Comparison of ENCODE assay signal across 12 mouse cellular contexts in the genomic region with DNA sequence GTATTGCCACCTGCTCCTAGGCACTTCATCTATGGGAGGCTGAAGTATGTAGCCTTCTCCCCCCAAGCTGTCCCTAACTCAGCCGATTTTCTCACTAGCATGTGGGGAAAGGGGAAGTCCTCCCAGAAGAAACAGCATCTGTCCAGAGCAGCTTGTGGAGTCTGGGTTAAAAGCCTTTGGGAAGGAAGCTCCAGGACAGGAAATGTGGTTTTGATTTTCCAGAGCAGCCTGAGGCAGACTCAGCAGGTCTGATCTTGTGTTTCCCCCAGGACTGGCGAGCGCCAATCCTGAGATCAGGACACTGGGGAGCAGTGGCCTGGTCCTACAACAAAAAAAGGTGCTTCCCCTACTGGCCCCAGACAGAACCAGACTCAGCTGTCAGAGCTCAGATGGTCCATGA. TPM values are rescaled to one million over a fixed set of nuclear protein-coding genes. Genes with fewer than 3 reads are reported as not detected.
DNase-seq lines count a peak whose midpoint lies in the region; ATAC-seq and TF ChIP-seq lines count a peak whose summit lies in the region.
"Had no signal": no experiment of that assay in that cellular context is flagged by ENCODE, and none has a peak within 500 bp of the region (broad histone marks: within the 10 kb centered on the region; RNA-seq: fewer than 3 reads in every experiment).

No protein-coding gene starts in this region.

- TF ChIP-seq CTCF in heart, postnatal 0 days (IDR thresholded peaks at IDR 0.05; ENCODE audit: low read depth): no peak

- H3K27me3 ChIP-seq in heart, postnatal 0 days (ENCODE audit: control insufficient read depth, insufficient read depth, low read length): peaks cover 9% of the 10 kb centered on the region; the same call in 1 of the 2 replicates
- H3K27me3 ChIP-seq in heart, embryonic 11.5 days (ENCODE audit: control insufficient read depth, insufficient read depth, low read length): peaks cover 9% of the 10 kb centered on the region; the same call in 1 of the 2 replicates
- H3K27me3 ChIP-seq in hindbrain, embryonic 11.5 days (ENCODE audit: control insufficient read depth, insufficient read depth, low read length): 0 out of 2 replicates have a peak, but pooled peaks cover 2% of the 10 kb centered on the region
- no peaks in the 10 kb centered on the region for H3K27me3 ChIP-seq in neural tube, embryonic 12.5 days (replicated peaks)

- H3K4me2 ChIP-seq in heart, postnatal 0 days (ENCODE audit: low read depth, low read length): no peak overlapping the region
- H3K4me2 ChIP-seq in heart, embryonic 11.5 days: no peak overlapping the region
- no peak overlapping the region; the same call in 1 of the 2 replicates for H3K4me2 ChIP-seq in hindbrain, embryonic 11.5 days (replicated peaks; ENCODE audit: low read depth, low read length)
- H3K4me2 ChIP-seq in neural tube, embryonic 12.5 days (replicated peaks): 0 out of 2 replicates have a peak overlapping the region, but pooled peaks have one; percentile 60

- DNase-seq in heart, postnatal 0 days (ENCODE audit: low spot score): peak; percentile 11
- peak; percentile 69 for DNase-seq in embryo, embryonic 10.5 days (ENCODE audit: low spot score)
- DNase-seq in hindbrain, embryonic 11.5 days (ENCODE audit: low spot score): no peak
- DNase-seq in right cerebral cortex, postnatal 10 days (ENCODE audit: low spot score in 2 of 2): no peak
- no peak for DNase-seq in testis, postnatal 14 days (ENCODE audit: low spot score)
- DNase-seq in cerebellum, adult 18-20 months: no peak
- DNase-seq: liver had no signal

- 0 out of 2 replicates have a peak, but pooled peaks have one; percentile 33 for ATAC-seq in heart, postnatal 0 days (ENCODE audit: insufficient read depth, low read depth)
- no peak for ATAC-seq in heart, embryonic 11.5 days (replicated peaks; ENCODE audit: insufficient number of reproducible peaks, low FRiP score, low TSS enrichment)
- no peak for ATAC-seq in hindbrain, embryonic 11.5 days (ENCODE audit: low FRiP score)
- no peak for ATAC-seq in neural tube, embryonic 12.5 days (ENCODE audit: low FRiP score, low read depth)

- no peaks in the 10 kb centered on the region for H3K36me3 ChIP-seq in heart, postnatal 0 days (replicated peaks; ENCODE audit: control insufficient read depth, insufficient read depth, low read length)
- H3K36me3 ChIP-seq in heart, embryonic 11.5 days (ENCODE audit: control insufficient read depth, insufficient read depth, low read length): no peaks in the 10 kb centered on the region
- H3K36me3 ChIP-seq in hindbrain, embryonic 11.5 days (ENCODE audit: control insufficient read depth, insufficient read depth, low read length): no peaks in the 10 kb centered on the region
- no peaks in the 10 kb centered on the region for H3K36me3 ChIP-seq in neural tube, embryonic 12.5 days

- 40% methylated on average over 3 of the region's 3 CpGs for WGBS in heart, postnatal 0 days
- WGBS in heart, embryonic 11.5 days (ENCODE audit: insufficient replicate concordance): 30% methylated on average over 3 of the region's 3 CpGs
- 40% methylated on average over 3 of the region's 3 CpGs for WGBS in hindbrain, embryonic 11.5 days
- 58% methylated on average over 3 of the region's 3 CpGs for WGBS in neural tube, embryonic 12.5 days

- no peak overlapping the region for H3K9ac ChIP-seq in heart, postnatal 0 days (replicated peaks; ENCODE audit: low read depth, low read length)
- no peak overlapping the region for H3K9ac ChIP-seq in heart, embryonic 11.5 days (ENCODE audit: low read depth, low read length)
- no peak overlapping the region for H3K9ac ChIP-seq in hindbrain, embryonic 11.5 days (ENCODE audit: low read depth, low read length)
- H3K9ac ChIP-seq in neural tube, embryonic 12.5 days: 0 out of 2 replicates have a peak overlapping the region, but pooled peaks have one; percentile 43

- no peaks in the 10 kb centered on the region for H3K9me3 ChIP-seq in heart, postnatal 0 days (replicated peaks; ENCODE audit: control insufficient read depth, low read length)
- H3K9me3 ChIP-seq in heart, embryonic 11.5 days (replicated peaks; ENCODE audit: control insufficient read depth, low read length): no peaks in the 10 kb centered on the region
- no peaks in the 10 kb centered on the region for H3K9me3 ChIP-seq in hindbrain, embryonic 11.5 days (ENCODE audit: control insufficient read depth, low read length)
- no peaks in the 10 kb centered on the region for H3K9me3 ChIP-seq in neural tube, embryonic 12.5 days

- H3K4me1 ChIP-seq in heart, postnatal 0 days (ENCODE audit: control insufficient read depth, insufficient read depth): peaks cover 11% of the 10 kb centered on the region; the same call in 1 of the 2 replicates
- peaks cover 19% of the 10 kb centered on the region for H3K4me1 ChIP-seq in heart, embryonic 11.5 days (ENCODE audit: control insufficient read depth, insufficient read depth, low read length)
- peaks cover 17% of the 10 kb centered on the region for H3K4me1 ChIP-seq in hindbrain, embryonic 11.5 days (replicated peaks; ENCODE audit: control insufficient read depth, insufficient read depth, low read length)
- peaks cover 24% of the 10 kb centered on the region for H3K4me1 ChIP-seq in neural tube, embryonic 12.5 days

- no peak overlapping the region for H3K4me3 ChIP-seq in heart, postnatal 0 days (ENCODE audit: low read depth, low read length)
- H3K4me3 ChIP-seq in heart, embryonic 11.5 days (ENCODE audit: low read depth, low read length): no peak overlapping the region
- H3K4me3 ChIP-seq in hindbrain, embryonic 11.5 days (ENCODE audit: low read depth, low read length): no peak overlapping the region
- no peak overlapping the region for H3K4me3 ChIP-seq in neural tube, embryonic 12.5 days

- no peak for TF ChIP-seq EP300 in heart, postnatal 0 days (IDR thresholded peaks at IDR 0.05; ENCODE audit: low read depth)

- no peak overlapping the region for H3K27ac ChIP-seq in heart, postnatal 0 days (ENCODE audit: low read depth)
- H3K27ac ChIP-seq in heart, embryonic 11.5 days (ENCODE audit: low read depth, low read length): no peak overlapping the region; the same call in 1 of the 2 replicates
- peak overlapping the region; percentile 58; the same call in 1 of the 2 replicates for H3K27ac ChIP-seq in hindbrain, embryonic 11.5 days (ENCODE audit: low read depth, low read length)
- H3K27ac ChIP-seq in neural tube, embryonic 12.5 days: no peak overlapping the region
- H3K27ac ChIP-seq: macrophage had no signal

RNA-seq across cellular contexts. Expression of gene Sox8, which starts 15.3 kb away (rescaled TPM):
- total RNA-seq in heart, postnatal 0 days (2014; rRNA removed; ENCODE audit: low replicate concordance): not detected in 2 replicates
- polyA plus RNA-seq in heart, postnatal 0 days (2015; fragmentation: Nextera tagmentation; extraction: Ambion mirVana): 0.11 and 0.37 TPM in 2 replicates
- polyA plus RNA-seq in heart, embryonic 11.5 days (2014; fragmentation: Nextera tagmentation; extraction: Ambion mirVana): 2.0 and 2.9 TPM in 2 replicates
- polyA plus RNA-seq in hindbrain, embryonic 11.5 days (2014; fragmentation: Nextera tagmentation; extraction: Ambion mirVana): 7.1 TPM in 2 replicates
- 8.1 and 9.5 TPM in 2 replicates for polyA plus RNA-seq in neural tube, embryonic 12.5 days (2016; fragmentation: Nextera tagmentation; extraction: Ambion mirVana)
- total RNA-seq: neutrophil, adult 5-6 weeks had no signal
- polyA plus RNA-seq: macrophage had no signal

RNA-seq across cellular contexts. Expression of gene Lmf1, which starts 23.7 kb away (rescaled TPM):
- total RNA-seq in heart, postnatal 0 days (2014; rRNA removed; ENCODE audit: low replicate concordance): 44.9 and 52.8 TPM in 2 replicates
- 30.6 and 34.3 TPM in 2 replicates for polyA plus RNA-seq in heart, postnatal 0 days (2015; fragmentation: Nextera tagmentation; extraction: Ambion mirVana)
- 32.8 and 34.9 TPM in 2 replicates for polyA plus RNA-seq in heart, embryonic 11.5 days (2014; fragmentation: Nextera tagmentation; extraction: Ambion mirVana)
- polyA plus RNA-seq in hindbrain, embryonic 11.5 days (2014; fragmentation: Nextera tagmentation; extraction: Ambion mirVana): 23.1 and 26.9 TPM in 2 replicates
- polyA plus RNA-seq in neural tube, embryonic 12.5 days (2016; fragmentation: Nextera tagmentation; extraction: Ambion mirVana): 25.2 and 25.8 TPM in 2 replicates

RNA-seq across cellular contexts. Expression of gene Sstr5, which starts 58.1 kb away (rescaled TPM):
- 0.12 TPM in 1 of 2 replicates, not detected in the other for total RNA-seq in heart, postnatal 0 days (2014; rRNA removed; ENCODE audit: low replicate concordance)
- not detected in 2 replicates for polyA plus RNA-seq in heart, postnatal 0 days (2015; fragmentation: Nextera tagmentation; extraction: Ambion mirVana)
- 0.84 and 1.0 TPM in 2 replicates for polyA plus RNA-seq in heart, embryonic 11.5 days (2014; fragmentation: Nextera tagmentation; extraction: Ambion mirVana)
- 0.07 and 0.12 TPM in 2 replicates for polyA plus RNA-seq in hindbrain, embryonic 11.5 days (2014; fragmentation: Nextera tagmentation; extraction: Ambion mirVana)
- 0.18 TPM in 1 of 2 replicates, not detected in the other for polyA plus RNA-seq in neural tube, embryonic 12.5 days (2016; fragmentation: Nextera tagmentation; extraction: Ambion mirVana)
- total RNA-seq: gastrocnemius, adult 8-10 months; neutrophil, adult 5-6 weeks had no signal
- polyA plus RNA-seq: macrophage had no signal

Comparison
In these comparisons a context has a peak if more than half of its experiments do, and no peak if none do; other contexts are left out.
1. DNase-seq: peak in heart, postnatal 0 days (single experiment) and embryo, embryonic 10.5 days (single experiment); none in hindbrain, embryonic 11.5 days (single experiment), right cerebral cortex, postnatal 10 days (0 of 2), testis, postnatal 14 days (single experiment) and cerebellum, adult 18-20 months (0 of 2).